Mouse (Mus musculus): ENCODE data around the gene Ccdc102a.

Ccdc102a gene

DNA sequence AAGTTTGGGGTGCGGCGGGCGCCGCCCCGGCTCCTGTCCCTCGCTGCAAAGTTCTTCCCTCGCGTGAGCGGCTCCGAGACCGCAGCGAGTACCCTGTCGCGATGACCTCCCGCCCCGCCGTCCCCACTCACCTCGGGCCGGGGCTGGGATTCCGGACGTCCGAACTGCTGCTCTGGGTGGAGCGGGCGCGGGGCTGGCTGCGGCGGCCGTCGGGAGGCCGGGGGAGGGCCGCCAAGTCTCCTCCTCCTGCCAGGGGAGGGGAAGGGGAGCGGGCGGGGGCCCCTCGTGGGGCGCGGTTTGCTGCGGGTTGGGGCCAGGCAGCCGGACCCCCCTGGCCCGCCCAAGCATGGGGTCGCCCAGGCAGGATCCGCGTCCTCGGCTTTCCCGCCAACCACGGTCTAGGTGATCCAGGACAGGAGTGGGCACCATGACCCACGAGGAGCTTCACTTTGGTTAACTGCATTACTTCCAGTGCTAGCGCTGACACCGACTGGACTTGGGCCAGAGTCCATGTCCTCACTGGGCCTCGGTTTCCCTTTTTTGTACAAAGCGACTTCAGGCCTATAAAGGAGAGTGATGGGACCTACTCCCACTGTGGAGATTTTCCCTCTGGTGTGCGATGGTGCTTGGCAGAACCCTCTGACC lies at the start of gene Ccdc102a:
Gene Ccdc102a (minus strand): TSS at position 248 of the 645 bp plus-strand sequence.
- DNase-seq (ENCODE audit: low read depth, low spot score) = no peak

DNA sequence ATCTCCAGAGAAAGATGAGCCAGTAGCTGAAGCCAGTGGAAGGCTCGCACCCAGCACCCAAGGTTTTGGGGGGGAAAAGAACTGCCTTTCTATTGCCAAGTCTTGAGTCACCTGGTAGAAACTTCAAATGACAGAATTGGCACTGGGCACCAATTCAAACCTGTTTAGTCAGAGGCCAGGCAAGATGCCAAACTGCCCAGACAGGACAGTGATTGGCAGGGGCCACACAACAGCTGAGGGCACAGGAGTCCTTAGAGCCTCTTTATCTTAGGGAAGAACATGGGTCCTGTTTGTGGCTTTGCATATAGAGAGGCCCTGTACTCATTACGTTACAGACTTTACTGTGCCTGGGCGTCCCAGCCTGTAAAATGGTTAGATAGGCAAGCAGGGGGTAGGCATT lies 49.7 kb upstream of the Ccdc102a start:
- no peak for DNase-seq (ENCODE audit: low read depth, low spot score)

DNA sequence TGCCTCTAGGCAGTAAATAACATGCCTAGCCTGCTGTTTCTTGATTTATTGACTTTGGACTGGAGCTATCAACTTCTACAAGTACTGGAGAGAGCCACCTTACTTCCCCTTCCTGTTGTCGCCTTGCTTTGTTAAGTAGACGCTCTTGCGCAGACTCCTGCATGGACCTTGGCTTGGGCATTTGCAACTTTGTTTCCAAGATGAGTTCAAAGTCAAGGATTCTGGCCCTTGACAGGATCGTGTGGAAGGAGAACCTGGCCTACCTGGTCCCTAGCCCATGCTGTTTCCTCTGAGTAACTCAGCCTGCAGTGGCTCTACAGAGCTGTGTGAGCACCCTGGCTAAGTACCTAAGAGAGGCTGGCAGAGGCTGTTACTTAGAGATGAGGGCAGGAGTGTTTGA lies 49.2 kb upstream of the Ccdc102a start:
- no peak for DNase-seq (ENCODE audit: low read depth, low spot score)

DNA sequence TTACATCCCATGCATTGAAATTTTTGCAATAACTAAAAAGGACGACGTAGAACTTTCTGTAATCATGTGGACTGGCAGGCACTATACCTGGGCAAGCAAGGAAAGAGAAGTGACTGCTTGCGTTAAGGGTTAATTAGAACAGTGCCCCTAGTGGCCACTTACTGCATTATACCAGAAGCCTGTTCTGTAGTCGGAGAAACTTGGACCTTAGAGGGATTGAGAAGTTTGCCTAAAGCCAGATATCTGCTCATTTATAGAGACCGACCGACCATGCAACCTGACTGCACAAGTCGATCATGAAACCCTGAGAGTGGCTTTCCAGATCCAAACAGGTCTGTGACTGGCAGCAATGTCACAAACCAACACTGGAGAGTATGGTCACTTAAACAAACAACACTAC lies 48.7 kb upstream of the Ccdc102a start:
- DNase-seq (ENCODE audit: low read depth, low spot score) = no peak

DNA sequence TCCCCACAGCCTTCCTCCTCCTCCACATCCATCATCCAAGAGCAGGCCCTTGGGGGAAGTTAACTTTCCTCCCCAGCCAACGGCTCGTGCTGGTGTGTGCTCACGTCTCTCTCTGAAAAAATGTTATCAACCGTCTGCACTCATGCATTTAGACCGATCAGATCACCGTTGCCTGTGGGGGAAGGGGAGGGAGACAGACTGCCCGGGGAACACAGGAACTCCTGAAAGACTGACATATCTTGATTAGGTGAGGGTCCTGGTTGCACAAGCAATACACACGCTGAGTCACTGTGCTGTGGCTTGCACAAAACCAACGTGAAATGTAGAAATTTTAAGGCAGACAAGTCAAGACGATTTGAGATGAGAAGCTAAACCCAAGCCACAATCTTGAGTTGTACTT lies 46.9 kb upstream of the Ccdc102a start:
- DNase-seq (ENCODE audit: low read depth, low spot score) = no peak

DNA sequence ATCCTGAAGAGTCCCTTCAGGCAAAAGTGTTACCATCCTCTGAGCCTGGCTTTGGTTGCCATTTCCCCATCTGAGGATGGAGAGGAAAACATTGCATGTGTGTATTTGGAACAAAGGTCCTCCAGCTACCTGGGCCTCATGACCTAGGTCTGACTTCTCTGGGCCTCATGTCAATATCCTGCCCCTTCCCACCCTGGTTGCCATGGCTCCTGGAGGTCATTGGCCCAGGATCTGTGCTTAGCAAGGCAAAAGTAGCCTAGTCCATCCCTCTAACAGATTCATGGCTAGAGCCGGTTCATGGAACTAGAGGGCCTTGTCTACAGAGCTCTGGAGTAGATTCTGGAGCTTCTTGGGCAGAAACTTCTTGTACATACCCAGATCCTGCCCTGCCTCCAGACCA lies 44.3 kb upstream of the Ccdc102a start:
- no peak for DNase-seq (ENCODE audit: low read depth, low spot score)

DNA sequence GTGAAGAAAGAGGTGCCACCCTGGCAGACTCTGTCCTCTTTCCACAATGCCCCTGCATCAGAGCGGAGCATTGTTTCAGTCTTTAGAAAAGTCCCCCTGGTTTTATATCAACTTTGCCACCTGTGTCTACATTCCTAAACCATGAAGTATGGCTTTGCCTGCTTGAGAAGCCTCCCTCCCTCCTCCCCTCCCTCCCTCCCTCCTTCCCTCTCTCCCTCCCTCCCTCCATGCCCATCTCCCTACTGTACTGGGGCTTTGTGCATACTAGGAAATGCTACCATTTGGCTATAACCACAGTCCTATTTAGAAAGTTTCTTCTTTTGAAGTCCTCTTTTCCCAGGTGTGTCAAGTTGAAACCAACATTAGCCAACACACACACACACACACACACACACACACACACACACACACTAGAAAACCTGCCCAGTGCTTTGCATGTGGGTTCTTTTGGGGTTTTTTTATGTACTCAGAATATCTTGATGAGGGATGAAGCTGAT lies 38.2 kb upstream of the Ccdc102a start:
- DNase-seq (ENCODE audit: low read depth, low spot score) = no peak

DNA sequence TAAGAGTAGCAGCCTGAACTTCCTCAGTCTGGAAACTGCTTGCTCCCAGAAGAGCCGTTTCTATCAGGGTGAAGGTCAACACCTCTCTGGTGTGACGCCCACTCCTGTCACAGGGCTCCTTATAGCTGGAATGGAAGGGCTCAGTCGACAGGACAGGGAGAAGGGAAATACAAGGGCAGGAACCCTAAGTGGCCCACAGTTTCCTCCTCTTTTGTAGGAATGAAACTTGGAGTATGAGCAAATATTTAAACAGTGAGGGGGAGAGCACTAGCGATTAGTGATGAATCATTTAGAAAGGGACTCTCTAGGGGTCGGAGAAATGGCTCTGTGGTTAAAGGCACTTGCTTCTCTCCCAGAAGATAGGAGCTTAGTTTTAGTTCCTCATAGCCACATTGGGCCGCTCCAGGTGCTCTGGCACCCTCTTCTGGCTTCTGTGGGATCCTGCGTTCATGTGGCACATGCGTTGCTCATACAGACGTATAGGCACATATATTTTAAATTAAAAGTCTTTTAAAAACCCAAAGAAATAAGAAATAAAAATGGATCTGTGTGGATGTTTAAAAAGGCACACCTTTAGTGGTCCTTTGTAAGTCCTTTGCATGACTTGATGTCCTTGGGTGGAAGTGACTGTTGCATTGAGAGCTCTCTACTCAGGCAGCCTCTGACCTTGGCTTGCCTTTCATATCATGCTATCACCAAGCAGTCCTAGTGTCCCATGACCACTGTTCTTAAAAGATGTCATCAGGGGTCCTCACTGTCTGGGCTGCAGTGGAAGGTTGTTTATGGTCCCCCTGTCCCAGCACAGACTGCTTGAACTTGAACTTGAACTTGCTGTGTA lies 37.2 kb upstream of the Ccdc102a start:
- no peak for DNase-seq (ENCODE audit: low read depth, low spot score)

DNA sequence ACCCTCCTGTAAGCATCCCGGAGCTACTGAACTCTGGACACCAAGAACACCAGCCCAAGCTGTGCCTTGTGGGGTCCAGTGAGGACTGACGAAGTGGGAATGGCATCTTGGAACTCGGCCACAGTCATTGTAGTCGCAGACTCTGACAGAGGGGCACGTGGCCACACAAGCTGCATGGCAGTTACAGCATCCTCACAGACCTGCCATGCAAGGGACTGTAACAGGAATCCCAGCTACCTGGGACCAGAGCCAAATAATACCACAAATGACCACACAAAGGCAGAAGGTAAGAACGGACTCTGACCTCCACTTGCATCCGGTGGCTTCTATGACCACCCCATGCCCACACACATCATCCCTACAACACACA lies 36.5 kb upstream of the Ccdc102a start:
- DNase-seq (ENCODE audit: low read depth, low spot score) = no peak

DNA sequence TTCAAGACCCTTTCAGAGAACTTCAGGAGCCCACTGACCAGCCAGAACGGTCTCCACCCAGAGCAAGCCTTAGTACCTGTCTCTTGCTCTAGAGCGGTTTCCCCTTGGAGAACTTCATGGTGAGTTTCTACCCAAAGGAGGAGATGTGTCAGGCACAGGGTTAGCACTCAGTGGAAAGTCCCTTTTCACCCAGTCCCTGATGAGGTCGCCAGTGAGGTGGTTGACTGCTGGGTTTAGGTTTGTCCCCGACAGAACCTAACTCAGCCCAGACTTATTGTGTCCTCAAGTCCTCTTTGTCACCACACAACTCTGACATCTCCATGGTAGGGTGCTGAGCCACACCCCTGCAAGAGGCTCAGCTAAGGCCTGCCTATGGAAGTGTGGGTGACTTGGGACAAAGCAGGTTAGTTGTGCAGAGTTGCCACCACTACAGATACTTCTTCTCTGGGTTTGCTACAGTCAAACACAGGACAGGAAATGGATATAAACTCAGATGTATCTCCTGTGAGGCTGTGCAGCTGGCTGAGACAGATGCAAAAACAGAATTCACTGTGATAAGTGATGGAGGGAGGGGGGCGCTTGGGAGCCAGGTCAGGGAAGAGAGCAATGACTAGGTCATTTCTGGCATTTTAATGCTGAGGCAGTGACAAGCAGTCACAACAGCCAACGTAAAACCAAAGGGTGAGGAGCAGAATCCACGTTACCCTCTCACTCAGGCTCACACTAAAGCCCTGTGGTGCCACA lies 35.9 kb upstream of the Ccdc102a start:
- no peak for DNase-seq (ENCODE audit: low read depth, low spot score)

DNA sequence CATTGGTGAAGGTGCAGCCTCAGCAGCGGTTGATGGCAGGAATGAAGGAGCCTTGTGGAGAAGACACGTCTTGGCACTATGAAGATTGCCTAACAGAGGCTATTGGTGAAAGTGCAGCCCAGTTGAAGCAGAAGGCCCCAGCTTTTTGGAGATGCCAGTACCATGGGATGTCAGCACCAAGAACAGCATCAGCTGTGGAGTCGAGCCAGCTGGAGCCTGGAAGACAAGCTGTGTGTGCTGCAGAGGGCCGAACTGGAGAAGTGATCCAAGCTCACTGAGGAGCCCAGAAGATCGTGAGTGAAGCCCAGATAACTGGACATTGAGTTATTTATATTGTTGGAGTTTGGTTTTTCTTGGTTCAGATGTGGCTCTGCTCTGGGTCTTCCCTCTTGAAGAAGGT lies 34.2 kb upstream of the Ccdc102a start:
- DNase-seq (ENCODE audit: low read depth, low spot score) = no peak

DNA sequence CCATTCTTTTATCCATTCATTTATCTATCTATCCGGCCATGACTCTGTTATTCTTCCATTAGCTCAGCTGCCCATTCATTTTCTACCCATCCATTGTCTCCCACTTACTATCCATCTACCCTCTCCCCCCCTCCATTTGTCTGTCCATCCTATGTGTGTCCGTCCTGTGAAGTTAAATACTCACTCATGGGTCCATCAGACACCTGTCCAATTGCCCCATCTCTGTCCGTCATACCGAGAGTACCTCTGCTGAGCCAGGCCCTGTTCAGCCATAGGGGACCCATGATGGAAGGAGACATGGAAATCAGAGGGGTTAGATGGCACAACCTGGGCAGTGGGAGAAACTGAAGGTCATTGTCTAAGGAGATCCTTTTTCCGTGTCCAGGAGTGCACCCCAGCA lies 32.6 kb upstream of the Ccdc102a start:
- DNase-seq (ENCODE audit: low read depth, low spot score) = no peak

DNA sequence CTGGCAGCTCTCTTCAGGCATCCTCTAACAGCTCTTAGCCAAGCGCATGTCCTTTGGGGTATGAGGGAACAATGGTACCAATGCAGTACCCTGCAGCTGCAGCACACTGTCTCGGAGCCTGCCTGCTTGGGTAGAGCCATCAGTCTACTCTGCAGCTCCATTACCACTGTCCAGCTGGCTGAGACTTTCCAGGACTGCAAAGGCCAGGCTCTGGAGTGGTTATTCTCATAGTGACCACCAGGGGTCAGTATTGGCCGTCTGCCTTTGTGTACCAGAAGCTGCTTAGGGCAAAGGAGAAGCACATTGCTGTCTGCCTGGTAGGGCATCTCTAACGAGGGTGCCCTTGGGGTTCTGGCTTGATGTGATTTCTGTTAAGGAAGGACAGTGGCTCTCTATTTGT lies 32.1 kb upstream of the Ccdc102a start:
- peak; percentile 76 for DNase-seq (ENCODE audit: low read depth, low spot score)

DNA sequence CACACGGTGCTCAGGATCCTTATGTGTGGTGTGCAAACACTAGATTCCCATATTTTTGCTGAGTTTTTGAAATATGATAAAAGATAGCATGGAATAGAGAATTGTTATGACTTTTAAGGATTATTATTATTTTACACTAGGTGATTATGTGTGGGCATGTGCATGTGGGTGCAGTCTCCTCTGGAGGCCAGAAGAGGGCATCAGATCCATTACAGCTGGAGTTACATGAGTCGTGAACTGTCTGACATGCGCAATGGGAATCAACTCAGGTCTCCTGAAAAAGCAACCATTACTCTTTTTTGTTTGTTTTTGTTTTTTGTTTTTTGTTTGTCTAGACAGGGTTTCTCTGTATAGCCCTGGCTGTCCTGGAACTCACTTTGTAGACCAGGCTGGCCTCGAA lies 31.1 kb upstream of the Ccdc102a start:
- DNase-seq (ENCODE audit: low read depth, low spot score) = no peak

DNA sequence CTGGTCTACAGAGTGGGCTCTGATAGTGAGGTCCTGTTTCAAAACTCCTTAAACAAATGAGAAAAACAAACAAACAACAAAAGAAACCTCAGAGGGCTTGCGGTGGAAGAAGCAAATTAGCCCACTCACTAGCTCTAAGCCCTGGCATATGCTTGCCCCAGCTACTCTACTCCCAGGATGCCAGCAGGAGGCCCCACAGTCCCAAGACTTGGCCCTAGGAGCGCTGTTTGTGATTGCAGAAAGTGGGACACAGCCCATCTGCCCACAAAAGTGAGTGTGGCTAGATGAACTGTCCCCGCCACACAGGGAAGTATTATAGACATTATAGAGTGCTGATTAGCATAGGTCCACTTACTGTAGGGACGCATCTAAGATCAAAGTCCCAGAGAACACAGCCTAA lies 30.5 kb upstream of the Ccdc102a start:
- no peak for DNase-seq (ENCODE audit: low read depth, low spot score)

DNA sequence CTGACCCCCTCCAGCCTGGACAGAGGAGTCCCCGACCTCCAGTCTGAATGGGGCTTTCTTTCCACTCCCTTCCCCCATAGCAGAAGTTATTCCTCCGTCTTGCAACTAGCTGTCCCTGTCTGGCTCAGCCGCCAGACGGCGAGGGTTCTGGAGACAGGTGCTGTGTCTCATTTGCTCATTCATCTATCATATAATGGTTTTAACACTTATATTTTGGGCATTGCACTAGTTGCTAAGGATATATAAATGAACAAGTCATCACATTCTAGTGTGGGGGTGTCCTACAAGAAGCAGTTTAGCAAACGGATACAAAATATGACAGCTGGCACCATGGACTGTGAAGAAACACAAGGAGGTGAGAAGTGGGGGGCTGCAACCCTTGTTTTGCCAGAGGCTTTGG lies 27.3 kb upstream of the Ccdc102a start:
- no peak for DNase-seq (ENCODE audit: low read depth, low spot score)

DNA sequence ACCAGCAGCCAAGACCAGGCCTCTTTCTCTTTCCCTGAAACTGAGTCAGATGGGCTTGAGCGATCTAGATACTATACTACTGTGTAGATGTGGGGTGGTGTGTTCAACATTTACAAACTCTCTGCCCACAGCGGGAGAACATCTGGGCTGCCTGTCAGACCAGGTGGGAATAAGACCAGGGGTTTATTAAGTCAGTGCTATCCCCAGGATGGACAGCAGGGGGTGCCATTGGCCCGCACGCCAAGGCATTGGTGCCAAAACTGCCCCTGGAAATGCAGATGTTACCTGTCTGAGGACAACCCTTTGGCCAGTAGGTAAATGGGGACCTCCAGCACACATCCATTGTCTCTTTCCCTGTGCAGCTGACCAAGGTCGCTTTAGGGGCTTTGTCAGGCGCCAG lies 24.7 kb upstream of the Ccdc102a start:
- DNase-seq (ENCODE audit: low read depth, low spot score) = no peak

DNA sequence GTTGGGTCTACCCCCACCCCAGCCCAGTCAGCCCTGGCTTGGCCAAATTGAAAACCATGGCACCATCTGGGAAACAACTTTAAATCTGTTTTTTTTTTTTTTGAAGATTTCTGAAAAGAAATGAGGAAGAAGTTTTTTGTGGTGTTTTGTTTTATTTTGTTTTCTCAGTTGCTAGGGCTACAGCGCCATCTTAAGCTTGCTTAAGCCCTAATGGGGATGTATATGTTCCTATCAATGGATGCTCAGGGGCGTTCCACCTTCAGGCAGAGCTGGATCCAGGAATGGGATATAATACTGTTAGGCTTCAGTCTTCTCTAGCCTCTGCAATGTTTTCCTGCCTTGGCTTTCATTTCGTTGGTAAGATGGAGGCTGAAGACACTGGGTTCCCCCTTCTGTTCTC lies 17.3 kb upstream of the Ccdc102a start:
- DNase-seq (ENCODE audit: low read depth, low spot score) = no peak

DNA sequence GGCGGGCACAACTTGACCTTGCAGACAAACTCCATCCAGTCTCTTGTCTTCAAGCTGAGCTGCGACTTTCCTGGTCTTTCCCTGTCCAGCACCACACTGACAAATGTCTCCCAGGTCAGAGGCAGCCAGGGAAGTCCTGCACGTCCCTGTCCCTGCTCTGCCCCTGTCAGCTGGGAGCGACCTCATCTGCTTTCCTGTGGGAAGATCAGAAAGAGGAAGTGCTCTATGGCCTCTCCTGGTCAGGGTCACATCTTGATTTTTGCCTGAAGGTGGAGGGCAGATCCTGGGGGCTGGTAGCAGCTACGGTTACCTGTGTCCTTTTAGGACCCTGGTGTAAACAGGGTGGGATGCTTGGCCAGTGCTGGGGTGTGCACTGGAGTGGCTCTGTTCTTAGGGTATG lies 16.0 kb upstream of the Ccdc102a start:
- DNase-seq (ENCODE audit: low read depth, low spot score) = no peak

DNA sequence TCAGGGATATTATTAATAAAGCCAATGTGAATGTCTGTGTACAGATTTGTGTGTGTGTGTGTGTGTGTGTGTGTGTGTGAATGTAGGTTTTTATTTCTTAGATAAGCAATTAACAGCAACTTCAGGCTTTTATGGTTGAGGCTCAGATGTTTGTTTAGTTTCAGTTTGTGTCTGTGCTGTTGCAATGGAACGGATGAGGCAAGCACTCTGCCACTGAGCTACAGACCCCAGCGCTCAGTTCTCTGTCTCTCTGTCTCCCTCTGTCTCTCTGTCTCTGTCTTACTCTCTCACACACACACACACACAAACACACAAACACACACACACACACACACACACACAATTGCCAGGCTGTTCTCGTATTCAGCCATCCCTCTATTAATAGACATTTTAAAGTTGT lies 10.3 kb upstream of the Ccdc102a start:
- DNase-seq (ENCODE audit: low read depth, low spot score) = no peak

DNA sequence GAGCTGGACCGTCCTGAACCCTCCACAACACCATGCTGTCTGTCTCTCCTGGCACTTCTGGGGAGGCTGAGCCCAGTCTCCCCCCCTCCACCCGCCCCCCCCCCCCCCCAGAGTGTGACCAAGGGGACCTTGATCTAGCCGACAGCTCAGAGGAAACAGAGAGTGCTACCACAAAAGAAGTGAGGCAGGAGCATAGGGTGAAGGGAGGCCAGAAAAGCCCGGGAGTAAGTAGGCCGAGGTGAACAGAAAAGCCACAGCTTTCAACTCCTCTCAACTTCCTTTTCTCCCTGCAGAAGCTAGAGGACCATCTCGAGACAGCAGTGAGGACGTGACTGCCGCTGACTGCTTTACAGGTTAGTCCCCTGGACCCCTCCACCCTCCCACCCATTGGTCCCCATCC lies 5.5 kb upstream of the Ccdc102a start, which contains the start of gene Adgrg5:
Gene Adgrg5 (plus strand): TSS at position 290 of the 400 bp plus-strand sequence.
- no peak for DNase-seq (ENCODE audit: low read depth, low spot score)

DNA sequence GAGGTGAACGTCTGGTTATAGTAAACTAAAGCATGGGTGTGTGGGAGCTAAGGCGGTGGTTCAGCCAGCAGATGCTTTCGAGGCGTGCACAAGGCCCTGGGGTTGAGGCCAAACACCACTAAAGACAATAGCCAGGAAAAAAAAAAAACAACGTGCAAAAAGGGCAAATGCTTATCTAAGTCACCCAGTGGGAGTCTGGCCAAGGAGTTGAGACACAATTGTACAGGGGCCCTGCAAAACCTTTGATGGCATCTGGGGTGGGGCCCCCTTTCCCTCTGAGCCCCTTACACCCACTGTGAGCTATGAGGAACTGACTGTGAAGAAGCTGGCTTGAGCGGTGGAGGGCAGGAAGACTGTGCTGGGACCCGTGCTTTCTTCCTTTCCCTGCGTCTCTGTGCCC lies 4.7 kb upstream of the Ccdc102a start:
- DNase-seq (ENCODE audit: low read depth, low spot score) = no peak
